Mouse (Mus musculus): ENCODE measurements around the gene Slc25a17.

DNA sequence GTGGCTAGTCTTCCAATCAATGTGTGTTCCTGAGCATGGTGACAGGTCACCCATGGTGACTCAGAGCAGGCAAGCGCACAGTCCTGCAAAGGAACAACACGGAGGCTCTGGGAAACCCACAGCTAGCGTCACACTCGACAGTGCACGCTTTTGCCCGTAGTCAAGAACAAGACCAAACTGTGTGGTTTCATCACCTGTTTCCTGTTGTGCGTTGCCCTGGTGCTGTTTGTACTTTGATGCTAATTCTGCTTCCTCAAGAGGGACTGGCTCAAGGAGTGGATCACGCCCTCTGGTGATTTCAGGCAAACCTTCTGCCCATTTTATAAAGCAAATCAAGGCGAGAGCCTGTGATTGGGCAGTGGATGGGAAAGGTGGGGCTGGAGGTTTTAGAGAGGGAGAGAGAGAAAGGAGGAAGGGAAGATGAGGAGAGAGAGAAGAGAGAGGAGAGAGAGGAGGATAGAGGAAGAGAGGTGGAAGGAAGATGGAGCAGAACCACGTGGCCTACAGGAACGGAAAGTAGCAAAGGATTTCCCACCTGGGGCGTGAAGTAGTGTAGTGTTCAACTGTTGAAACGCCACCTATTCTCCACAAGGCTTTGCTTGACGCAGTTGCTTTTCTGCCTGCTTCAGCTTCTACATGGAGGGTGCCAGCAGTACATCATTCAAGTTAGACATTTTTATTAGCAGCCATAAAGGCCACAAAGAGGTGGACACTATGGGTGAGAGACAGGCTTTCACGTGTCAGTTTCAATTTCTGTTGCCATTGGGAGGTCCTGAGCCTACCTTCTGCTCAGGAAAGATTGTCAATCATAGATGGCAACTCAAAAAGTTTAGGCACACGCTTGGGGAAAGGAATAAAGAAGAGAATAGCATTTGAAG lies 59.2 kb downstream of the Slc25a17 start:
- no peak for TF ChIP-seq CTCF (IDR thresholded peaks at IDR 0.05; ENCODE audit: low read depth)
- no peak for TF ChIP-seq EP300 (IDR thresholded peaks at IDR 0.05; ENCODE audit: low read depth)
